Mouse (Mus musculus) spleen, adult 2 months (tissue): ENCODE results near the gene Usp7.

Experiments used
- CTCF ChIP-seq: fragments of 200-500 bp; IDR thresholded peaks from 2 replicates; pipeline ENCODE4 v1.5.1; 2011; ENCODE audit warnings: mild to moderate bottlenecking, inconsistent platforms; ENCODE audit not compliant: insufficient read depth, insufficient read length, insufficient replicate concordance; ENCODE audit errors: extremely low read depth
- POLR2A ChIP-seq: fragments of 200-500 bp; IDR thresholded peaks from 2 replicates; pipeline ENCODE4 v1.6.1; 2011; ENCODE audit warnings: low read depth, low read length, inconsistent platforms

DNA sequence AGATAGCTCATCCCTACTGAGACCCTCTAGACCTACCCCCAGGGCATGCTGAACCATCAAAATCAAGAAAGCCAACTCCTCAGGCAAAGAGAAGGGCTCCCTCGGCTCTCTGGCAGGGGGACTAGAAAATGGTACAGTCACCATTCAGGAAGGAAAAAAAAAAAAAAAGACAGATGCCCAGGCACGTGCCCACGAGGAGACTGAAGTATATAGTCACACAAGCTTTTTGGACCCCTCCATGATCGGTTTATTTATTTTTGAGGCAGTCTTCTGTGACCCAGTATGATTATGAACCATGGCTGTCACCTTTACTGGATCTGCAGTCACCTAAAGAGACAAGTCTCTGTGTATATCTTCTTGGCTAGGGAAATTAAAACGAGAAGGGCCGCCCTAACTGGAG is 118.8 kb downstream of the Usp7 start:
- no peak for TF ChIP-seq CTCF
- no peak for TF ChIP-seq POLR2A
